Mouse (Mus musculus): Measurements from ENCODE around the gene Ankrd13b. TPM values are rescaled to one million over a fixed set of nuclear protein-coding genes. Genes with fewer than 3 reads are reported as not detected.
A peak's percentile ranks its signal among the peaks of the same experiment; 100 is the strongest.

The Ankrd13b gene
- total RNA-seq, 2 experiments from 2014 or later, result 87.3 to 93.8 TPM

DNA sequence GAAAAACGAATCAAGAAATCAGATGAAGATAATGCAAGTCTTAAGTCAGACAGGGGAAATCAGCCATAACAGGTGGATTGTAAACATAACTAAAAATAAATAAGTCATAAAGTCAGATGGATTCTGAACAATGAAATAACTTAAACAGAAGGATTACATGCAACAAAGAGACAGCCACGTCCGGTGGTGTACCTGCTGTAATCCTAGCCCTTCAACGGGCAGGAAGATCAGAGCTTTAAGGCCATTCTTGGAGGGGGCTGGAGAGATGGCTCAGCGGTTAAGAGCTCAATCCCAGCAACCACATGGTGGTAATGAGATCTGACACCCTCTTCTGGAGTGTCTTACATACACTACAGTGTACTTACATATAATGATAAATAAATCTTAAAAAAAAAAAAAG is 21.9 kb upstream of the Ankrd13b start:
- DNase-seq (ENCODE audit: extremely low spot score in 1 of 2, low spot score in 1 of 2), result no peak

DNA sequence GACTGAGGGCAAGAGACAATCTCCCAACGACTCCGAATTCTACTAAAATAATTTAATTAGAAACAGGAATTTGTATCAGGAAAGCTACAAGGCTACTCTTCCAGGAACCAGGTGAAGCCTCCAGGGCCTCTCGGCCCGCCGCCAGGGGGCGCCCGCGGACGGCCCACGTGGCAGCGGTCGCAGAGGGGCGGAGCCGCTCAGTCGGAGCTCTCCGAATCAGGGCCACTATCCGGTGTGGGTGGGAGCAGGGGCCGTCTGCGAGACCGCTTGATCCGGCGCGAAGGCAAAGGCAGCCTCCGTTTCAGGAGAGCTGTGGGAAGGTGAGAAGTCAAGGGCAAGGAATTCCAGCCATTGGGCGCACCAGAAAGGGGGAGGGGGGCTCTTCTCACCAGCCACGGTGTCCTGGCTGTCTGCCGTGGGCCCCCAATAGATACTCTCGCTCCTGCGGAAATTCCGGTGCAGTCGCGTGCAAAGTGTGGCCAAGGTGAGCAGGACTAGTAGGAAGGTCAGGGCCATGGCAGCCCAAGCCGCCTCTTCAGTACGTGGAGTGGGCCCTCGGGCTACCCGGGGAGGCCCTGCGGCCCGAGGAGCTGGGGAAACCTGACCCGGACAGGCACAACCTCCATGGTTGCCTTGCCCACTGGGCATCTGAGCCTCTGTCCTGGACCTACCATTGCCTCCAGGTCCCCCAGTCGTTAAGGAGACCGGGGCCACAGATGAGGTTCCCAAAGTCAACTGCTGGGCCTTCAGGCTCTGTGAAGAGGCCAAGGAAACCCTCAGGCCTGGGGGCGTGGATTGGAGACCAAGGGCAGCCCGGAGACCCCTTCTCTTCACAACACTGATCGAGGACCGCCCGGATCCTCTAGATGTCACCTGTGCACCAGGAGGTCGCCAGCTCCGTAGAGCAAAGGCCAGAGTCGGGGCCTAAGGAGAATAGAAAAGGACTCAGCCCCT is 18.9 kb upstream of the Ankrd13b start:
- DNase-seq (ENCODE audit: extremely low spot score in 1 of 2, low spot score in 1 of 2), result peak in 1 of 2 experiments; percentile 82

DNA sequence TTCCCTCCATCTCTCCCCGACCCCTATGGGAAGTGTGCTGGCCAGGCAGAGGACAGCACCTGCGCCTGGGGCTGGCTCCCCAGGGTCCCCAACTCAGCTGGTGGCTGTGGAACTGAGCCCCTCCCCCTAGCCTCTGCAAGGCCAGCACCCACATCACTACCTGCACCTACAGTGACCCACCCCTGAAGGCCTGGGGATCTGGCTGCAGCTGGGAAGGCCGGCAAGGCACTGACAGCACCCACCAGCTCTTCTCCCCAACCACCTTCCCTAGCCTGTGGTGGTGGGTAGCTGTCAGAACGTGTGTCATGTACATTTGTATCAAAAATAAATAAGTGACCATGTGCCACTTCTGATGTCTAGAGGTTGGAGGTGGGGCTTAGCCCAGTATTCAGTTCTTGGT is 17.9 kb upstream of the Ankrd13b start:
- DNase-seq (ENCODE audit: extremely low spot score in 1 of 2, low spot score in 1 of 2), result no peak

DNA sequence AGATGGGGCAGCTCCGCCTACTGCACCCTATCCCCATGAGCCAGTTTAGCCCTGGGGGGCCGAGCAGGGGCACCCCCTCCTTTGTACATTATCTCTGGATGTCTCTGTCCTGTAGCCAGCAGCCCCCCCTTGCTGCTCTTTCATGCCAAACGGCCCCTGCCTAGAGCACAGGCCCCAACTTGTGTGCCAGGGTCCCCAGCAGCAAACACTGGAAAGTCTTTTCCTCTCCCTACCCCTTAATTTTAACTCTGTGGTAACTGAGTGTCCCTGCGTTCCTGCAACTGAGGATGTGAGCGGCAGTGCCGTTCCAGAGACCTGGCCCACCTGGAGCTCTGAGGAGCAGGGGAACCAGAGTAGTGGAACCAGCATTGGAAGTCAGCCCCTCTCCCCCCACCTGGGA is 17.5 kb upstream of the Ankrd13b start:
- DNase-seq (ENCODE audit: extremely low spot score in 1 of 2, low spot score in 1 of 2), result no peak

DNA sequence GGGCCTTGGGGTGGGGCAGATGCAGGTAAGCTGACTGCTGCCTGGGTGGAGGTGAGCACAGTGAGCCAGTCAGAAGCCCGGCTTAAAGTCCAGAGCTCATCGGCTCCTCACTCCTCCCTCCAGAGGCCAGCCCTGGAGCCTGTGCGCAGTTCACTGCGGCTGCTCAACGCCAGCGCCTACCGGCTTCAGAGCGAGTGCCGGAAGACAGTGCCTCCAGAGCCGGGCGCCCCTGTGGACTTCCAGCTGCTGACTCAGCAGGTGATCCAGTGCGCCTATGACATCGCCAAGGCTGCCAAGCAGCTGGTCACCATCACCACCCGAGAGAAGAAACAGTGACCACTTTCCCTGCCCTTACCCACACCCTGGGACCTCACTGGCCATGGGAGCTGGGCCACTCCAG is 16.8 kb upstream of the Ankrd13b start:
- no peak for DNase-seq (ENCODE audit: extremely low spot score in 1 of 2, low spot score in 1 of 2)

DNA sequence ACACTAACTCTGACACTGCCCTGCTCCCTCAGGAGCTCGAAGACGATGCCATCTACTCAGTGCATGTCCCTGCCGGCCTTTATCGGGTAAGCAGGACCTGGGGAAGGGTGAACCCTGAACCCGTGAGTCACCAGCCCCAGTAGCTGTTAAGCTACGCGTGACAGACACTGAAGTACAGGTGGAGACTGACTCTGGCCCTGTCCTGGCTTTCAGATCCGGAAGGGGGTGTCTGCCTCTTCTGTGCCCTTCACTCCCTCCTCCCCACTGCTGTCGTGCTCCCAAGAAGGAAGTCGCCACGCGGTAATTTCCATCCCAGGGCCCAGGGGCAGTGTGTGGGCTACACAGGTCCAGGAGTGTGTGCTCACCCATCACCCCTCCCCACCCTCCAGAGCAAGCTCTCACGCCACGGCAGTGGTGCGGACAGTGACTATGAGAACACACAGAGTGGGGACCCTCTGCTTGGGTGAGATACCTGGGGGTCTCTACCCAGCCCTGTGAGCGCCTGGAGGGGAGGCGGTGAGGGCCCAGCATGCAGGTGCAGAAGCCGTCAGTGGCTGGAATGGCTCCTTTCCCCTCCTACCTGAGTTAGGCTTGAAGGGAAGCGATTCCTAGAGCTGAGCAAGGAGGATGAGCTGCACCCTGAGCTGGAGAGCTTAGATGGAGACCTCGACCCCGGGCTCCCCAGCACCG is 16.0 kb upstream of the Ankrd13b start:
- no peak for DNase-seq (ENCODE audit: extremely low spot score in 1 of 2, low spot score in 1 of 2)

DNA sequence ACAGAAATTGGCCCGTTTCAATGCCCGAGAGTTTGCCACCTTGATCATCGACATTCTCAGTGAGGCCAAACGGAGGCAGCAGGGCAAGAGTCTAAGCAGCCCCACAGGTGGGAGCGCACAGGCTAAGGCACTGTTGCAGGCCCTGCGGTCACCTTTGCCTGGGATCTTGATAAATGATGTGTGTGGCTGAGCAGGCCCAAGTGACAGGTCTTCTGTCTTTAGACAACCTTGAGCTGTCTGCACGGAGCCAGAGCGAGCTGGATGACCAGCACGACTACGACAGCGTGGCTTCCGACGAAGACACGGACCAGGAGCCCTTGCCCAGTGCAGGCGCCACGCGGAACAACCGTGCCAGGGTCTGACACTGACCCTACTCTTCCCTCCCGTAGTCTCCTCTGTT is 14.9 kb upstream of the Ankrd13b start:
- no peak for DNase-seq (ENCODE audit: extremely low spot score in 1 of 2, low spot score in 1 of 2)

DNA sequence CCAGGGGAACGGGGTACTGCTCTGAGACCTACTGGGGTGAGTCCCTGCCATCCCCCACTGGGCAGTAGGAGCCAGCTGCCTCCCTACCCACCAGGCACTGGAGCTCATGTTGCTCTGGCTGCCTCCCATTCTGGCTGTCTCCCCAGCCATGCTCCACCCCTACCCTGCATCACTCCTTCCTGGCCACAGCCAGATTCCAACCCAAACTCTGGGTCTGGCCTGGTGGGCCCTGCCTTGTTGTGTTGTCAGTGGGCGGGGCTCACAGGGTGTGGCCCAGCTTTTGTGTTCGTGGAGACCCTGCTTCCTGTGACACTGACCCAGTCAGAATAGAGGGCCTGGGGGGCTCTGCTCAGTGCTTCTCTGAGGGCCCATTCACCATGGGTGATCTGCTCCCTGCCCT is 14.0 kb upstream of the Ankrd13b start:
- no peak for DNase-seq (ENCODE audit: extremely low spot score in 1 of 2, low spot score in 1 of 2)

DNA sequence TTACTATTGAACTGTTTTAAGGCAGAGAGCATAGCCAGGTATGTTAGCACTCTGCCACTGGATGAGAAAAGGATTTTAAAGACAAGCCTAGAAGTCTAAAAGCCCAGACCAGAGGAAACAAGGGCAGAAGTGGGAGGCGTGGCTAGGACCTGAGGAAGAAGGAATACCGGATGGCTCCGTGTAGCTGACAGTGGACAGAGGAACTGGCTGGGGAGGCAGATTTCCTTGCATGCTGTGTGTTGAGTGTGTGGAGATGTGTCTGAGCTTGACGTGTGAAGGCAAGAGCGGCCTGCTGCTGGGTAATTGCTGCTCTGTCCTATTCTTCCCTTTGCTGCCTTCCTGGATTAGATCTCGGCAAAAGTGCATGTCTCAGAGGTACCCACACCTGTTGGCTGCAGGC is 13.0 kb upstream of the Ankrd13b start:
- DNase-seq (ENCODE audit: extremely low spot score in 1 of 2, low spot score in 1 of 2), result no peak

DNA sequence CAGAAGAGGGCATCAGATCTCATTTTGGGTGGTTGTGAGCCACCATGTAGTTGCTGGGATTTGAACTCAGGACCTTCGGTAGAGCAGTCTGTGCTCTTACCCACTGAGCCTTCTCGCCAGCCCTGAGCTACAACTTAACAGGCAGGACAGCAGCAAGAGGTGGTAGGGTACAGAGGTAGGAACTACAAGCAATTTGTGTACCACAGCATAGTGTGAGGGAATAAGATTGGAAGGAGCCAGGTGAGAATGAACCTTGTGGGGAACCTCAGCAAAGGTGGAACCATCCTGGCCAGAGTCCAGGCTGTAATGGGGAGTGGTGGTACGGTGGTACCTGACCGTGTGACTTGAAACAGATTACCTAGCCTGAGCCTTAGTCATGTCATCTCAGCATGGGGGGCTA is 12.5 kb upstream of the Ankrd13b start:
- DNase-seq (ENCODE audit: extremely low spot score in 1 of 2, low spot score in 1 of 2), result no peak

DNA sequence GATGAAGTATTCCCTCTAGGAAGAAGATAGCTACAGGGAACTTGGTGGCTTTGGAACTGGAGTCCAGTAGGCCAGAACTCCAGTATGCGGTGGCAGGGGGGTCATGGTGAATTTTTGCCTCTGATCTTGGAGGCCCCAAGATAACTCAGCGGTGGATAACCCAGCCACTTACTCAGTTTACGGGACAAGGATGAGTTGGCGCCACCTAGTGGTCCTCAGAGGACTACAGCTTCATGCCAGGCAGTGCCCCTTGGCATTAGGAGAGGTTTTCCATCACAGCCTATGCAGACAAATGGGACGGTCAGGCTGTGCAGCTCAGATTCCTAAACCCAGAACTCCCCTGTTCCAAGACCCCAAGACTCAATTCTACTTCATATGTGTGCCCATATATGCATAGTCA is 11.9 kb upstream of the Ankrd13b start:
- DNase-seq (ENCODE audit: extremely low spot score in 1 of 2, low spot score in 1 of 2), result peak in 1 of 2 experiments; percentile 81

DNA sequence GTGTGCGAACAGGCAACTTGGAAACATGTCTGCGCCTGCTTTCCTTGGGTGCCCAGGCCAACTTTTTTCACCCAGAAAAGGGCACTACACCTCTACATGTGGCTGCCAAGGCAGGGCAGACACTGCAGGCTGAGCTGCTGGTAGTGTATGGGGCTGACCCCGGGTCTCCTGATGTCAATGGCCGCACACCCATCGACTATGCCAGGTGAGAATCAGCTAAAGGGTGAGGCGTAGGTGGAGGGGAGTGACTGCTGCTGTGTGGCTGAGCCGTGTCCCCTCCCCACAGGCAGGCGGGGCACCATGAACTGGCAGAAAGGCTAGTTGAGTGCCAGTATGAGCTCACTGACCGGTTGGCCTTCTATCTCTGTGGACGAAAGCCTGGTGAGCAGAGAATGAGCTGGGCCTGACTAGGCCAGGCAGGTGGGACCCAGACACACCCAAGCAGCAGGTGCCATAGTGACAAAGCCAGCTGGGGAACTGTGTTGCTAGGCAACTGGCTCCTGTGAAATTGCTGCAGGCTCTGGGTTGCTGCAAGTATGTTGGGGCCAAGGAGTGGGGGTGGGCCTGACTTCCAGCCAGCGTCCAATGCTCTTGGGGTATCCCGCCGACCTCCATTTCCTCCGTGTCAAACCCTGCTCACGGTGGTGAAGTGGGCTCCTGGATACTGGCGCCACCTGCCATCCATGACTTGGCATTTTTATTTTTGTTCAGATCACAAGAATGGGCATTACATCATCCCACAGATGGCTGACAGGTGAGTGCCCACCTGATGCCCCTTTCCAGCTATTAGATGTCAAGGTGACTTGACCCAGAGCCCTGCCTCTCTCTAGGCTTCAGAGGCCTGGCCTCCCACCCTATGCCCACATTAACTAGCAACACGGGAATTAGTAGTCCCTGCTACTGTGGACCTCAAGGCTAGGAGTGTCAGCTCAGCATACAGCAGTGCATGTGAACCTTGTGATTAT is 11.2 kb upstream of the Ankrd13b start:
- DNase-seq (ENCODE audit: extremely low spot score in 1 of 2, low spot score in 1 of 2), result no peak

DNA sequence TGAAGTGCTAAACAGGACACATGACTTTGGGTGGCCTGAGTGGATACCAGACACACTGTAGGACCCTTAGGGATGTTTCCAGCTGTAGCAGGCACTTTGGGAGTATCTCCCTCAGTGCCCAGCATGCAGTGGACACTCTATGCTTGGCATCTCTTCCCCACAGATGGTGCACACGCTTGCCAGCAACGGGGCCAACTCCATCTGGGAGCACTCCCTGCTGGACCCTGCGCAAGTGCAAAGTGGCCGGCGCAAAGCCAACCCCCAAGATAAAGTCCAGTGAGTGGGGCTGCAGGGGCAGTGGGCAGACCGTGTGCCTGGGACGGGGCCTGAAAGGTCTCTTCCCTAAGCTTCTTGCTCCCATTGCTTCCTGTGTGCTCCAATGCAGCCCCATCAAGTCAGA is 9.9 kb upstream of the Ankrd13b start:
- no peak for DNase-seq (ENCODE audit: extremely low spot score in 1 of 2, low spot score in 1 of 2)

DNA sequence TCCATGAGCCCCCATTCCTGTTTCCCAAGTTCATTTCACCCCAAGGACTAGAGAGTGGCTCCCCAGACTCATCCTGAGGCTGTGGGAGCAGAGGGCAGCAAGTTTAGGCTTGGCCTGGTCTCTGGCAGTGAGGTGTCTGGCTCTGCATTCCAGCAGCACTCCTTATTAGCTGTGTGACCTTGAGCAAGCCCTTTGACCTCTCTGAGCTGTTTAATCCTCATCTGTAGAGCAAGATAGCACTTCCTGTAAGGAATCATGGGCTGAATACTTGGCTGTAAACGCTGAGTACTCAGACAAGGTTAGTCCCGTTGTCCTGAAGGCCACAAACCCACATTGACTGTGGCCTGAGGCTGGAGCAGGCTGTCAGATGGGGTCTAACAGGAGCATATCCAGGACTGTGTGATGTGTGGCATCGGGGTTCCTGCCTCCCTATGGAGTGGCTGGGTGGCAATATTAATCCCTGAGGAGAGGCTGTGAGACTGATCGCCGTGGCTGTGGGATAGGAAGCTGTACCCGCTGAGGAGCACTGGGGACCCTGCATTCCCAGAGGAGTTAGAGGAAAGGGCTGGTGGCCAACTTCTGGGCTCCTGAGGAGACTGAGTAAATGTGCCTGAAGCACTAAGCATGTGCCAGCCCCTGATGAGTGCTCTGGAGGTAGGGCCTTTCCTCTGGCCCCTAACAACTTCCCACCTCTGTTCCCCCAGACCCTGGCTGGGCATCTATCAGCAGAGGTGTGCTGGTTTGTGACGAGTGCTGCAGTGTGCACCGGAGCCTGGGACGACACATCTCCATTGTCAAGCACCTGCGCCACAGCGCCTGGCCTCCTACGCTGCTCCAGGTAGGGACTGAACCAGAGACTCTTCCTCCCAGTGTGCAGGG is 9.0 kb upstream of the Ankrd13b start:
- DNase-seq (ENCODE audit: extremely low spot score in 1 of 2, low spot score in 1 of 2), result no peak

DNA sequence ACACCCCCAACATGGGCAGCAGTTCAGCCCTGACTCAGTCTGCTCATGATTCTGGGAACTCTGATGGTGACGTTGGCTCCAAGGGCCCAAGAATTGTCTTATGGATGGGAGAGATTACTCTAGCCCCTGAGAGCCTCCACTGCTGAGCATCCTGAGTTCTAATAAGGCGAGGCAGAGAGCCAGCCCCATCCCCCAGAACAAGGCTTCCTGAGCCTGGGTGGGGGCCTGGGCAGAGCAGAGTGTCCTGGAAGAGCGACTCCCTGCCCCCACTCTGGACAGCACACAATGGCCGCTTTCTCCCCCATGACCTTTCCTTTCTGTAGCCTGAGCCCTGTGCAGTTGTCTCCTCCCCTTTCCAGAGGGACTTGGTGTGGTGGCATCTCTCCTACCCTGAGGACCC is 8.4 kb upstream of the Ankrd13b start:
- DNase-seq (ENCODE audit: extremely low spot score in 1 of 2, low spot score in 1 of 2), result no peak

DNA sequence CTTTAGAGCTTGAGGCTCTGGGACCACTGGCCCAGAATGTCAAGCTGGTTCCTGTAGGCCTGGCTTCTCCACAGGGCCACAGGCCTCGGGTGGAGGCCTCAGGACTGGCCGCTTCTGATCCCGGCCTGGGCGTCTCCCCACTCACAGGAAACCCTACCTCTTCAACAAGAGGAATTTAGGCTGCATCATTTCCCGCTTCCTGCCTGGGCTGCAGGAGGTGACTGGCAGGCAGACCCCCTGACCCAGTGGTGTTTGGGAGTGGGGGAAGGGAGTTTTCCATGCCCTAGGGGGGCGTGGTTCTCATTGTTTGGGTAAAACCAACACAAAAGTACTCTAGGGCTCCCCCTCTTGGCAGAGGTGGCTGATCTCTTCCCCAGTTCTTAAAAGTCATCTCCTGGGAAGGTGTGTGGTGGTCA is 7.9 kb upstream of the Ankrd13b start:
- peak in 1 of 2 experiments; percentile 56 for DNase-seq (ENCODE audit: extremely low spot score in 1 of 2, low spot score in 1 of 2)

DNA sequence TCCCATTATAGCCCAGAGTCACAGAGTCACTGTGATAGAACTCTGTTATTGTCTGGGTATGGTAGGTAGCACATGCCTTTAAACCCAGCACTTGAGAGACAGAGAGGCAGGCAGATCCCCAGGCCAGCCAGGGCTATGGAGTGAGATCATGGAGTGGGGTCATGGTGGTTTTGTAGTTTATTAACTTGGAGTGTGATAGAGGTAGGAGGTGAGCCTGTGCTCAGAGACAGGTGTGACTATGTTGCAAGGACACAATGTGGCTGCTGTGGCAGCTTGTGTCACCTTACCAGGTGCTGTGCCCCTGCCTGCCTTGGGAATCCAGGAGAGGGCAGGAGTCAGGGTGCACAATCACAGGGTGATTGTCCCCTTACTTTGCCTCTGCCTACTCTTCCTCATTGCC is 6.0 kb upstream of the Ankrd13b start:
- no peak for DNase-seq (ENCODE audit: extremely low spot score in 1 of 2, low spot score in 1 of 2)

DNA sequence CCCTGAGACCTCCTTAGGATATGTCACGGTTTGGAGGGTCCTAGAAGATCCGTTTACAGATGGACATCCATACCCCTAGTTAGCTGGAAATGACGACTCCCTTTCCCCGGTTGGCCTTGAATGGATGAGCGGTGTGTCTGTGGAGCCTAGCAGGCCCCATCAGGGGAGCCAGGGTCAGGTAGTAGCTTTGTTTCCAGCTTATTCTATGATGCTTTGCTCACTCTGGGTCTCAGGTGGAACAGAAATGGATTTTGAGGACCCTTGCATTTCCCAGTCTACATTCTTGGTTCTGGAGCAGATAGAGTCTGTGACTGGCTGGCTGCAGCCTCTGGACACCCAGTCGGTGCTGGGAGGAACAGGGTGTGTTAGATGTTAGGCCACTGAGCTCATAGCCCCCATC is 5.3 kb upstream of the Ankrd13b start:
- no peak for DNase-seq (ENCODE audit: extremely low spot score in 1 of 2, low spot score in 1 of 2)

DNA sequence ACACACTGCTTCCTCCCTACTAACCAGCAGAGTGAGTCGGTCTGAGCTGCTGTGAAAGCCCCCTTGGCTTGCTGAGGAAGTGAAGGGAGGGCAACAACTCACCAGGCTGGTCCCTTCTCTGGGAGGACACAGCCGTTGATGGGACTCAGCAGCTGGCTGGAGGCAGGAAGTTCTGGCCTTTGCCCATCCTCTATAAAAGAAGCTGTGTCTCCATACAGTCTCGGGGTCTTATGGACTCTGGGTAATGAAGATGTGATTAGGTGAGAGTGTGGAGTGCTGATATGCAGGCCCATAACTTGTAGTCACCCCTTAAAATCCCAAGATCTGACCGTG is 4.8 kb upstream of the Ankrd13b start:
- no peak for DNase-seq (ENCODE audit: extremely low spot score in 1 of 2, low spot score in 1 of 2)
